Mouse (Mus musculus) gastrocnemius, postnatal 36 days (tissue): ENCODE measurements around the gene Grn. TPM values are rescaled to one million over a fixed set of nuclear protein-coding genes. Genes with fewer than 3 reads are reported as not detected.
A peak's percentile ranks its signal among the peaks of the same experiment; 100 is the strongest.
"Not testable (repeated sequence)": the region's sequence is repeated elsewhere in the genome, so short reads cannot be mapped to it uniquely, and the experiment has no call there.

ENCODE experiments used
- DNase-seq, 2 experiments: peaks; one replicate each; pipeline ENCODE4 v3.0.0; 2022
- intact Hi-C: fragments of 180-260 bp; cut with DNase I; formaldehyde crosslinking; loops from one replicate; pipeline ENCODE4 v1.15.1; 2025
- total RNA-seq, 2 experiments: library from RNA; stranded (reverse); gene quantifications; 2 replicates each; pipeline ENCODE4 v1.2.3; 2021

Gene Grn
- total RNA-seq, 2 experiments from 2014 or later: 23.5 to 24.8 TPM

DNA sequence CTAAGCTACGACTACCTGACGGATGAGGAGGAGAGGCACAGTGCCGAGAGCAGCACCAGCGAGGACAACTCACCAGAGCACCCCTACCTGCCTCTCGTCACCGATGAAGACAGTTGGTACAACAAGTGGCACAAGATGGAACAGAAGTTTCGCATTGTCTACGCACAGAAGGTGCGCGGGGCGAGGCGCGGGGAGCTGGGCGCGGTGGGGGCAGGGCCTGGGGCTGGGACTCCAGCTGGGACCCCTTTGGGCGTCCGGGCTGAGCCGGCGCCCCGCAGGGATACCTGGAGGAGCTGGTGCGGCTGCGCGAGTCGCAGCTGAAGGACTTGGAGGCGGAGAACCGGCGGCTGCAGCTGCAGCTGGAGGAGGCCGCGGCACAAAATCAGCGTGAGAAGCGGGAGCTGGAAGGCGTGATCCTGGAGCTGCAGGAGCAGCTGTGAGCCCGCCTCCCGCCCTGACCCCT, 30.5 kb upstream of the Grn start:
- DNase-seq: no peak

GRCm38 (mm10) chr11:102400513-102401084, 29.5 kb upstream of the Grn start:
- intact Hi-C loops: no loop called here
- no peak for DNase-seq

More for the DNA sequence above, 30.5 kb upstream of the Grn start:
- intact Hi-C loops: no loop called here

DNA sequence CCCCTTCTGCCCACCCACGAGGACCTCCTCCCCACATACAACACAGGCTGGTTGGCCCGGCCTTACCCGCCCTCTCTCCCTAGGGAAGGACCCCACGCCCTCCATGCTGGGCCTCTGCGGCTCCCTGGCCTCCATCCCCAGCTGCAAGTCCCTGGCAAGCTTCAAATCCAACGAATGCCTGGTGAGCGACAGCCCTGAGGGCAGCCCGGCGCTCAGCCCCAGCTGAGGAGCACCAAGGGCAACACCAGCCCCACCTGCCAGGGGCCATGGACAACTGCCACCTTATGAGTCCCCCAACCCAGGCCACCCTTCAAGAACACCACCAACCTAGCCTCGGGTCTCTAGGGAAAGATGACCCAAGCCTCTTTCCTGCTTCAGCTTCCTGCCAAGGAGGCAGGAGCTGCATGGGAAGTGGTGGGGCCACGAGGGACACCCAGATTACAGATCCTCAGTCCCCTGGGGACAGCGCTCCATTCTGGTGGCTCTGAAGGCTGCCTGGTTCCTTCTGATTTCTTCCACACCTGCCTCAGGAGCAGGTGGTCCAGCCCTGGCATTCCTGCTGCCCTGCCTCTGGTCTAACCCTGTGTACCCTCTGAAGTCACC, 28.1 kb upstream of the Grn start:
- intact Hi-C loops: no loop called here
- no peak for DNase-seq

GRCm38 (mm10) chr11:102403657-102404056, 26.5 kb upstream of the Grn start:
- DNase-seq: no peak
- intact Hi-C loops: no loop called here

DNA sequence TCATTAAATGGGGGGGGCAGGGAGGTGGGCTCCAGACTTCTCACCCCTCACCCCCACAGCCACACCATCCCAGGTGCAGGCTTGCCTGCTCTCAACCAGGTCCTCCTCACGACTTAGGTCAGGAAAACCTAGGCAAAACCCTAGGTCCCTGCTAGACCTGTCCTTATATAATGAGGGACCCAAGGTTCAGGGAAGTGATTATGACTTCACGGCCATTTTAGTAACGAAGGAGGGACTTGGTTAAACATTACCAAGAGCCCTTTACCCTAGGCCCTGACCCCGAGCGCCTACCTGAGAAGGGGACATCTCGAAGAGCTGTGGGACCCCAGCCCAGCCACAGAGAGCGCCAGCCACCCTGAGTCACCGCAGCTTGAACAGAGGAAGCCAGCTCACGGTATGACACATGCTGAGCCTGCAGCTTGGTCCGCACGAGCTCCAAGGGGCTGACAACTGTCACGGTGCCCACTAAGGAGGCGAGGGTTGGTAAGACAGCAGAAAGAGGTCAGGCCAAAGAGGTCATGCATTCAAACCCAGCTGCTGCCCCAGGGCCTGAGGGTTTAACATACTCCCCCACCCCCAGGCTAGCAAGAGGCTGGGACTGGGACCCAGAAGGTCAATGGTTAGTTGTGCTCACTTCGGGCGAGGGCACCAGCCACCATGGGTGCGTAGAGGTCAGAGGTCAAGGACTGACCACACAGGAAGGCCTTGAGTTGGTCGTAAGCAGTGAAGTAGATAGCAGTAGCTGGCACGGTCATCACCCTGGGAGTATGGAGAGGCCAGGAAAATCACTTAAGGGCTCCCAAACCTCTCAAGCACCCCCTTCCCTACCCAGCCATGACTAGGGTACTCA, 25.7 kb upstream of the Grn start:
- intact Hi-C loops: no loop called here
- no peak for DNase-seq

DNA sequence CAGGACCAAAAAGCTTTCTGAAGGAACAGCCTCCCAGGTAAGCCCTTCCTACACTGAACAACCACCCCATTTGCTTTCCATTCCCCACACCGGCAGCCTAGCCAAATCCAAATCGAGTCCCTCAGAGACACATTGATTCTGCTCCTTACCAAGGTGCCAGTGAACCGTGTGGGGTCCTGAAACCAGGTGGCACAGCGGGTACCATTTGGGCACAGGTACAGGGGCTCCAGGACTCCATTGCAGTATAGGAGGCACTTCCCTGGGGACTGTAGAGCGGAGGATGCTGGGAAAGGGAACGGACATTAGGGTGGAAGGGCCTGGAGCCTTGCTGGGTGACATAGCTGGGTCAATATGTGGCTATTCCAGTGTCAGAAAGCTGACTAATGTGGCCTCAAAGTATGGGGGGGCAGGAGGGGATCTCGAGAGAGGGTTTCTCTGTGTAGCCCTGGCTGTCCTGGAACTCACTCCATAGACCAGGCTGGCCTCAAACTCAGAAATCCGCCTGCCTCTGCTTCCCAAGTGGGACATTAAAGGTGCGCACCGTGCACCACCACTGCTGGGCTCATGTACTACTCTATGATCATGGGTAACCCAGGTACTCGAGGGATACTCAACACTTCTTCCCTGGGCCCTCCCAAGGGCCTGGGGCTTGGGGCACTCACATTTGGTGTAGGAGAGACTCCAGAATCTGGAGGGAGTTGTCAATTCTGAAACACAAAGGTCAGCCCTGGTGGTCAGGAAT, 24.4 kb upstream of the Grn start:
- intact Hi-C loops: no loop called here
- no peak for DNase-seq

GRCm38 (mm10) chr11:102406401-102406800, 23.7 kb upstream of the Grn start:
- DNase-seq: no peak
- intact Hi-C loops: no loop called here

GRCm38 (mm10) chr11:102406900-102407833, 22.9 kb upstream of the Grn start:
- DNase-seq: peak; percentile 87 to 93
- intact Hi-C loops: loop anchor here (1.0 kb wide), 1 partner anchor 88 kb away; the partner anchor contains the start of gene Ubtf

DNA sequence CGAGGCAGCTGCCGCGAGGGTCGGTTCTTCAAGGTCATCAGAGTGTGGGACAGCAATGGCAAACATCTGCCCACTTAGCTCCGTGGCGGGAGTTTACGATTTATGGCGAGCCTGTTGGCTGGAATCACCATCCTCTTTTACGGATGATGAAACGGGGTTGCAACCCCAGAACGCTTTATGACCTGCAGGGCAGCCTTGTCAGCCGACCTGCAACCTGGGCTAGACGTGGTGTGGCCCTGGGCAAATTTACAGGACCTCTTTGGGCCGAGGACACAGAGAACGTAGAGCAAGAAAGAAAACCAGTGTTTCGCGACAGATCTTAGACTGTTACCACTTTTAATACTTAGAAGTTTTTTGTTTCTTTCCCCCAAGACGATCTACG, 22.3 kb upstream of the Grn start, which contains the start of gene Slc25a39:
TSS of gene Slc25a39 (minus strand) at position 113 of the 382 bp plus-strand sequence.
- intact Hi-C loops: loop anchor here (1.0 kb wide), 1 partner anchor 89 kb away; the partner anchor contains the start of gene Ubtf
- DNase-seq: no peak

GRCm38 (mm10) chr11:102408344-102408876, 21.7 kb upstream of the Grn start:
- DNase-seq: peak; percentile 92 to 96
- intact Hi-C loops: no loop called here

GRCm38 (mm10) chr11:102408888-102409794, 21.0 kb upstream of the Grn start:
- no peak for DNase-seq
- intact Hi-C loops: no loop called here

- intact Hi-C loops: no loop called here
- no peak for DNase-seq
Measured at GRCm38 (mm10) chr11:102409795-102410330, 20.3 kb upstream of the Grn start.

- intact Hi-C loops, DNase-seq: not testable (repeated sequence)
Measured at GRCm38 (mm10) chr11:102410345-102410744, 19.8 kb upstream of the Grn start.

GRCm38 (mm10) chr11:102411061-102411460, 19.1 kb upstream of the Grn start:
- DNase-seq: no peak
- intact Hi-C loops: no loop called here

DNA sequence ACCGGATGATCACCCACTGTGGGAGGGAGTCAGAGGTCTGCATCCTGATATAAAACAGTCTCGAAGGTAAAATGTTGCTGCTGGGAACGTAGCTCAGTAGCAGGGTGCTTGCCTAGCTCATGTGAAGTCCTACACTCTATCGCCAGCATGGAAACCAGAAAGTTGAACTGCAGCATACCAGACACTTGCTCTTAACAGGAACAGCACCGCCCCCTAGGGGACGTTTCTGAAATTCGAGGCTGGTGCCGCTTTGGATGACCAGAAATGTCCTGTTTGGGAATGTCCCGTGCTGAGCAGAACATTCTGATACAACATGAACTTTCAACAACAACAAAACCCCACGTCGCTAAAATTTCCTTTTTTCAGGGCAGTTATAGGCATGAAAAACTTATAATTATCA, 18.4 kb upstream of the Grn start:
- DNase-seq: peak; percentile 91
- intact Hi-C loops: loop anchor here (2.0 kb wide), 1 partner anchor 105 kb away; no protein-coding TSS in a partner anchor

DNA sequence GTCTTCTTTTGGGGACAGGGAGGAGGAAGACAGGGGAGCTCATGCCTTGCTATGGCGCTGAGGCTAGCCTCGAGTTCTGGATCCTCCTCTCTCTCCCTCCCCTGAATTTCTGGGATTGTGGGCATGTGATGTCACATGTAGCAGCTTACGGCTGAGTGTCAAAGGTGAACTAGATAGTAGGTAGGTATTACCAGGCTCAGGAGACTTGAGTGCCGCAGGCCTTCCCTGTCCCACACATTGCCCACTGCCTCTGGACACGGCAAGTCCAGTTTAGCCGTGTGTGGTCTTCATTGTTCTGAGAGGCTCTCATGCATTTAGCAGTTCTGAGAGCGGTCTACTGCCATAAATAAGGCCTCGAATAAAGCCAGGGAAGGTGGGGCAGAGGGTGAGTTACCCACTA, 17.1 kb upstream of the Grn start:
- no peak for DNase-seq
- intact Hi-C loops: loop anchor here (2.0 kb wide), 1 partner anchor 106 kb away; no protein-coding TSS in a partner anchor

DNA sequence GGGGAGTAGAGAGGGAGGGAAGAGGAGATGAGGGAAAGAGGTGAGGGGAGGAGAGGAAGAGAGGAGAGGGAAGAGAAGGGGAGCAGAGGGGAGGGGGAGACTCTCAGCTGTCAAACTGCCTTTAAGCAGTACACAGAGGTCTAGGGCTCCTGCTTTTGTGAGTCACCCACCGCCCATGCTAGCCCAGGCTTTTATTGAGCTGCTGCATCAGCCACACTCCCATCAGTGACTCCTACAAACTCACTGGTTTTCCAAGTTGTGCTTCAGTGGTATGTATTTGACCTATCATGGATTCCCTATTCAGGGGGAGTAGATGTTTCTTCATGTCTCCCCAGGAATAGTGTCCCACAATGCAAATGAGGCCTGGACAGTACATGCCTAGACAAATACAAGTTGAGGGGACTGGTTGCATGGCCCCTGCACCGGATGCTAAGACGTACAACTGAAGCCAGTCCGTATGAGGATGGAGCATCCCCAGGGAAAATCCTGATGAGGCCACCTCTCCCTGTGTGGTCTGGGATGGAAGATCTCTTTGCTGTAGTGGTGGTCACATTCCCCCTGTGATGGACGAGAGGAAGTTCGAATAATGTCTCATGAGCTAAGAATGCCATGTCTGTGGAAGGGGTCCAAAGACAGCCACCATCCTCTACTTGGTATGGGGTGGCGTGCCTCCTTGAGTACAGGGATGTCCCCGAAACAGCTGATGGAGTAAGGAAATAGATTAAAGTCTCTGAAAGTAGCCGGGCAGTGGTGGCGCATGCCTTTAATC, 14.9 kb upstream of the Grn start:
- intact Hi-C loops: loop anchor here (2.0 kb wide), 1 partner anchor 14 kb away; no protein-coding TSS in a partner anchor

More for the DNA sequence above, 14.9 kb upstream of the Grn start:
- DNase-seq: no peak
